Mouse (Mus musculus) common myeloid progenitor, adult 5-6 weeks (primary cell): ENCODE measurements around the gene Shisa7. TPM values are rescaled to one million over a fixed set of nuclear protein-coding genes. Genes with fewer than 3 reads are reported as not detected.
"Not testable (repeated sequence)": the region's sequence is repeated elsewhere in the genome, so short reads cannot be mapped to it uniquely, and the experiment has no call there.

ENCODE experiments used
- ATAC-seq: replicated peaks from 2 replicates; pipeline ENCODE4 v1.8.0; 2016; ENCODE audit warnings: low read depth, mild to moderate bottlenecking, moderate TSS enrichment, inconsistent platforms; ENCODE audit not compliant: poor library complexity, severe bottlenecking
- total RNA-seq: library from RNA; stranded (forward); fragments of 200-1000, 187-1606 nt; gene quantifications from 2 replicates; pipeline ENCODE4 v1.2.3, GENCODE M21; 2017

The Shisa7 gene
- 0.05 TPM in 2 replicates for total RNA-seq

DNA sequence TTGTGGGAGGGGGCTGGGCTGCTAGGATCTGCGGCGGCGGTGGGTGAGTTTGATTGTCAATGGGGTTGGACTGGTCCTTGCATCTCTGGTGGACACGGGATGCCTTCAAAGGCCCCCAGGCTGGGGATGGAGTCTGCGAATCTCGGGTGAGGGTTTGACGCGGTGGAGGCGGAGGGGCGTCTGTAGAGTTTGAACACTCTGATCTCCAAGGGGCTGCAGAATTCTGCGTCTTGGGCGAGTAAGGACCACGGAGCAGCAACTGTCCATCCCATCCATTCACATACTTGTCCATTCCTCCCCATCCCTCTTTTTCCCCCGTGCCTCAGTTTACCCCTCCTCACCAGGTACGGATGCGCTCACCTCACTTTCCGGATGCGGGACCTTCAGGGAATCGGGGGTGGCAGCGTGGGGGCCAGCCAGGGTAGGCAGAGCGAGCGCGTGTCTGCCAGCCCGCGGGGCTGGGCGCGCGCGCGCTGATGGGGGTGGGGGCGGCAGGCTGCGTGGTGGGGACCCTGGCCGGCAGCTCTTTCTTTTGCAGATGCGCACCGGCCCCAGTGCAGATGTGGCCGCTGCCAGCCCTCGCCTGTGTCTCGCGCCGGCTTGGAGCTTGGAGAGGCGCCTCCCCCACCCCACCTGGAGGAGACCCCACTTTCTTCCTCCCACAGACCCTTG, at the start of gene Shisa7:
Gene Shisa7, minus strand, starts transcription at position 452 of the 672 bp plus-strand sequence.
- ATAC-seq: no peak

DNA sequence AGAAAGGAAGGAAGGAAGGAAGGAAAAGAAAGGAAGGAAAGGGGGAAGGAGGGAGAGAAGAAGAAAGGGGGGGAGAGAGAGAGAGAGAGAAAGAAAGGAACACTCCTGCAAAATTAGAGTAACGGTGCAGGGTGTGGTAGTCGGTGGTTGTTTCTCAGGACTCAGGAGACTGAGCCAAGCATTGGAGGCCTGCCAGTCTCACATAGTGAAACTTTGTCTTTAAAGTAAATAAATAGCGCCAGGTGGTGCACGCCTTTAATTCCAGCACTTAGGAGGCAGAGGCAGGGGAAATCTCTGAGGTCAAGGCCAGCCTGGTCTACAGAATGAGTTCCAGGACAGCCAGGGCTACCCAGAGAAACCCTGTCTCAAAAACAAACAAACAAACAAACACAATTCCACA, 42.2 kb upstream of the Shisa7 start:
- no peak for ATAC-seq

DNA sequence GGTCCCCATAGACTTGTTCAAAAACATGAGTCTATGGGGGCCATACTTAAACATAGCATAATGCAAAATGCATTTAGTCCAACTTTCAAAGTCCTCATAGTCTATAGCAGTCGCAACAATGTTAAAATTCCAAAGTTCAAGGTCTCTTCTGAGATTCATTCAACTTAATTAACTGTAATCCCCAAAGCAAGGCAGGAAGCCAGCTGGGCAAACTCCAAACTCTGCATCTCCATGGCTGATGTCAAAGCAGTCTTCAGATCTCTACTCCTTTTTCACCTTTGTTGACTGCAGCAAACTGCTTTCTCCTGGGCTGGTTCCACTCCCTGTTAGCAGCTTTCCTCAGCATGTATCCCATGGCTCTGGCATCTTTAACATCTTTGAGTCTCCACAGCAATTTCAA, 34.5 kb upstream of the Shisa7 start:
- not testable (repeated sequence) for ATAC-seq

DNA sequence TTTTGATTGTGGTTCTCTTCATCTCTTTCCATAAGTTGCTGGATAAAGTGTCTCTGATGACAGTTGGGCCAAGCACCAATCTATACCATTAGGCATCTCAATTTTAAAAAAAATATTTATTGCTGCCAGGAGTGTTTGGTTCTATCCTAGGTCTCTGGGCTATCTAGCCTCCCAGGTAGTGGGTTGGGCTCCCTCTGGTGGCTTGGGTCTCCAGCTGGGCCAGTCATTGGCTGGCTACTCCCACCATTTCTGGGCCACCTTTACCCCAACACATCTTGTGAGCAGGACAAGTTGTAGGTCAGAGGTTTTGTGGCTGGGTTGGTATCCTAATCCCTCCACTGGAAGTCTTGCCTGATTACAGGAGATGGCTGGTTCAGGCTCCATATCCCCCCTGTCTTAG, 33.7 kb upstream of the Shisa7 start:
- no peak for ATAC-seq

DNA sequence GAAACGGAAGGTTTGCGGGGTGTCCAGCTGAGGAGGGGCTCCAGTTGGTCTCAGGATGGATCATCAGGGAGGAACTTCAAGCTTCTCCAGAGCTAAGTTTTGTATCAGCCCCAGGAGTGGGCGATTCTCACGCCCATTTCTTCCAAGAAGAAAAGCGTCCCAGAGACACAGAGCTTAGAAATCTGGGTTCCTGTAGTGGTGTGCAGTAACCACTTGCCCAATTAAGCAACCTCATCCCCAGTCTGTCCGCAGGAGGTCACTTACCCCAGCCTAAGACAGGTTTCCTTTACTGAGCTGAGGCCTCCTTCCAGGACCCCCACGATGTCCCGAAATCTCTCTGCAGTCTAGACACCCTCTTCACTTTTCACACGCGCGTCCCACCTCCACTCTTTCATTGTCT, 32.7 kb upstream of the Shisa7 start:
- ATAC-seq: peak; percentile 30

DNA sequence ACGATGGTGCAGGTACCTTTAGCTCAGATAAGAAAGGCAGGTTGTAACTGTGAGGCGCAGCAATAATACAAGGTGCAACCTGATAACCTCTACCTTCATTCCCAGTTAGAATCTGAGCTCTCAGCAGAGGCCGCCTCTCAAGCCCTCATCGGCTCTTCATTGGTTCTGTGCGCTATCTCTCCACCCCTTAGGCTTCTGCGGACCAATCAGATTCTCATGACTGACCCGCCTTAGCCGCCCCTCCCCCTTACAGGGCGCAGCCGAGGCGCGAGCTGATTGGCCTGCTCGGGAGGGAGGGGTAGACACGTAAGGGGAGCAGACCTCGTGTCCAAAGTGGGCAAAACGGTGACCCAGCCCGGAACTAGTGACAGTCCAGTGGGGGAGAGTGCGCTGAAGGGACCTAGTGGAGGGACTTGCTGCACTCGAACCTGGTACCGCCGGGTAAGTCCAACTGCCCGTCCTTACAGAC, 32.3 kb upstream of the Shisa7 start, which contains the start of gene Isoc2a:
Gene Isoc2a, plus strand, starts transcription at position 401 of the 469 bp plus-strand sequence.
- peak; percentile 99 for ATAC-seq

DNA sequence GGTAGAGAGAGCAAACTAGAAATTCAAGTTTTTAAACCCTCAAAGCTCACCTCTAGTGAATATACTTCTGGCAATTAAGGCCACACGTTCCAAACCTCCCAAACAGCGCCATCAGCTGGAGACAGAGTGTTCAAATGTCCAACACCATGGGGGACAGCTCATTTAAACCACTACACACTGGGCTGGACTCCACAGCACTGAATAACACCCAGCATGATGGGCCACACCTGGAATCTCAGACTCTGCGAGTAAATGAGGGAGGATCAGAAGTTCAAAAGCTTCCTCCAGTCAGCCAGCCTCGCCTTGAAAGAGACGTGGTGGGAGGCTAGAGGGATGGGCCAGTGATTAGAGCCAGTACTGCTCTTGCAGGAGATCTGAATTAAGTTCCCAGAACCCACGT, 25.6 kb upstream of the Shisa7 start, which contains the start of gene Isoc2b:
Gene Isoc2b, minus strand, starts transcription at position 126 of the 400 bp plus-strand sequence.
- no peak for ATAC-seq

DNA sequence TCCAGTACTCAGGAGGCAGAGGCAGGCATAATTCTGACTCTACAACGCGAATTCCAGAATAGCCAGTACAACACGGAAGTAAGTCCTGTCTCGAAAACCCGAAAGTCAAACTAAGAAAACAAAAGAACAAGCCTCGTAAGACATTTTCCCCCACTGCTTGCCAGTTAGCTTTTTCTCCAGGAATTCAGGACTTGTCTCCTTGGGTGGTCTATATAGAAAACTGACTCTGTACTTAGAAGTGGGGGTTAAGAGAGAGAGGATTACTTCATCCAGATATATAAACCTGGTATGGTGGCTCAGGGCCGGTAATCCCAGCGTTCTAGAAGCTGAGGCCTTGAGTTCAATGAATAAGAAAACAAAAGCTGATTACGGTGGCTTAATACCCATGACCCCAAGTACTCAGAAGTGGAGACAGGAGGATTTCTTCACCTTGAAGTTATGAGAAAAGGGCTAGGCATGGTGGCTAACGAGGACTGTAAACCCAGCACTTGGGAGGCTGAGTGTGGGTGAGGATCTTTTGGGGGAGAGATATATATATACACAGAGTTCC, 22.2 kb upstream of the Shisa7 start:
- ATAC-seq: no peak; the same call in 1 of the 2 replicates

DNA sequence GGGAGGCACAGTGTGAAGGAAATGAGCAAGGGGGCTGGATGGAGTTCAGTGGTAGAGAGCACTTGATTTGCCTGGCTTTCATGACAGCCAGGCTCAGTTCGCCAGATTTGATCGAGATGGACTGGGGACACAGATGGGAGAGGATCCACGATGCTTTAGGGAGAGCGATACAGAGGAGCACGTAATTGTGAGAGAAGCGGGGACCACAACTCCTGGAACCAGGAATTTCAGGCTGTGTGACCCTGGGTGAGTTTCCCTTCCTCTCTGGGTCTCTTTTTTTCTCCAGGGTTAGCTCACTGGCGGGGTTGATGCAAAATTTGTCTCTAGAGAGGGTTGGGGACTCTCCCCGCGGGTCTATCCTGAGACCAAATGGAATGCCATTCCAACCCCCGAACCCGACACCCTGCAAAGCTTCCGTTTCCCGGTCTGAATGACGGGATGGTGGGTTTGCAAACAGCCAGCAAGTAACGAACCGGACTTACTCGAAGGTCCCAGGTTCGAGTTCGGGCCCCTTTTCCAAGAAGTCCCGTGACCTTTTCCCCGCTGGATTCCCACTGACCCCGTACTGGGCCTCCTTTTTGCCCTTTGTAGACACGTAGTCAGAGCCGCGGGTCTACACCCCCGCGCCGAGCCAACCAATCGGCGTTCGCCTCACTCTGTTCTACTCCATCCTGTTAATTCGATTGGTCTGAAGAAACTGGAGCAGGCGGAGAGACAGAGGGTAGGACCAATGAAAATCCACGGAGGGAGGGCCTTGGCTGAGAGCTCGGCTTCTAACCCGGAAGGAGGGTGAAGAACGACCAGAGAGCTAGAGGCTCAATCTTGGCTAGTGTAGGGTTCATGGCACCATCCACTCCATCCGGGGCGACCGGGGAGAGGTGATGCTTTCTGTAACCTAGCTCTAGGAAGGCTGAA, 21.3 kb upstream of the Shisa7 start:
- peak; percentile 99 for ATAC-seq

DNA sequence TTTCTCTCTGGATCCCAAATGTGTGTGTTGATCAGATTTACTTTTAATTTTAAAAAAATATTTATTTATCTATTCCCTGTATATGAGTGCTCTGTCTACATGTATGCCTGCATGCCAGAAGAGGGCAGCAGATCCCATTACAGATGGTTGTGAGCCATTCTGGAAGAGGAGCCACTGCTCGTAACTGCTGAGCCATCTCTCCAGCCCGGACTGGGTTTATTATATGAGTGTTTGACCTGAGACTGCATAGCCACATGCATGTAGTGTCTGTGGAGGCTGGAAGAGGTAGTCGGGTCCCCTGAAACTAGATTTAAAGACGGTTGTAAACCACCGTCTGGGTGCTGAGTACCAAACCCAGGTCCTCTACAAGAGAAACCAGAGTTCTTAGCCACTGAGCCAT, 20.6 kb upstream of the Shisa7 start:
- ATAC-seq: no peak

DNA sequence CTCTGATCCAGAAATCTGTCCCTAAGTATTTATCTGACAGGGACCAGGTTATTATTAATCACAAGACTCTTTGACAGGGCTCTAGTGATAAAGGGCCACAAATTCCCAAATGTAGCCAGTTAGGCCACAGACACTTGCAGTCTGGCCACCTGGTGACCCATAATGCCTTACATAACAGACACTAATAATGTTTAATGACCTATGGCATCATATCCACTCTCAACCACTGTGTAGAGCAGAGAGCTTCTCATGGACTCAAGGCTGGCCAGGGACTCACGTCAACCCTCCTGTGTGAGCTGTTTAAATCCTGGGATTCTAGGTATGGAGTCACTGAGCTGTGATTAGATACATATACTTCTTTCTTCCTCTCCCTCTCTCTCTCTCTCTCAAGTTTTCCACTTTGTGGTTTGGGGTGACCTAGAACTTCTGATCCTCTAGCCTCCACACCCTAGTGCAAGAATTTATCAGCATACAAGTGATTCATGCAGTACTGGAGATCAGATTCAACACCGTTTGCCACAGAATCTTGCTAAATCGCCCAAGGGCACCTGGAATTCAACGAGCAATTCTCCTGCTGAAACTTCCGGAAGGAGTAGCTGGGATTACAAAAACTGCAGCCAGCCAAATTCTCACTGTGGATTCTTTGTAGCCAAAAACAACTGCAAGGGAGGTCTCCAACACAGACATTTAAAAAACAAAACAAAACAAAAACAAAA, 19.8 kb upstream of the Shisa7 start:
- ATAC-seq: no peak

DNA sequence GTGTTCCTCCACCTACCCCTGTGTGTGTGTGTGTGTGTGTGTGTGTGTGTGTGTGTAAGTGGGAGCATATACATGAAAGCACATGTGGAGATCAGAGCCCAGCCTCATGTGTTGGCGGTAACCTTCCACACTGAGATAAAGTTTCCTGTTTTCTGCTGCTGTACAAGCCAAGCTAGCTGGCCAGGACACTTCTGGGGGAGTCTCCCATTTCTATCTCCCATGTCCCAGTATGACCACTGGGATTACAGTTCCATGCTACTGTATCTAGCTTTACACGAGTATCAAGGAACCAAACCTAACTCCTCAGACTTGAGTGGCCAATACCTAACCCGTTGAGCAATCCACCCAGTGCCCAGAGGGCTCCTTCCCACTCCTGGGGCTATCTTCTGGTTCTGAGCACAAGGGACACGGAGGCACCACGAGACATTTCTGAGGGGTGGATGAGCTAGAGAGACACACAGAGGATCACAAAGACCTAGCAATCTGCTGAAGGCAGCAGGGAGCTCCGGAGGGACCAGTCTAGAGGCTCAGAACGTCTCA, 19.1 kb upstream of the Shisa7 start:
- ATAC-seq: no peak

DNA sequence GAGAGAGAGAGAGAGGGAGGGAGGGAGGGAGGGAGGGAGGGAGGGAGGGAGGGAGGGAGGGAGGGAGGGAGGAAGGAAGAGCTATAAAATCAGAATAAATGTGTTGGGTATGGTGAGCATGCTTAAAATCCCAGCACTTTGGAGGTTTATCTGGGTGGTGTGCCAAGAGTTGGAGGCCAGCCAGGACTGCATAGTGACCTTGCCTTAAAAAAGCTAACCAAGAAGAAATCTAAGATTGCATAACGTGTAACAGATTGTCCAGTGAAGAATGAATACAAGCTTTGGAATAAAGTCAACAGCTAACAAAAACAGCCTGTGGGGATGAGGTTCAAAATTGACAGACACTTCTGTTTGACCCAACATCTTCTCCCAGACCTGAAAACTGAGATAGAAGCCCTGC, 18.5 kb upstream of the Shisa7 start:
- no peak for ATAC-seq

DNA sequence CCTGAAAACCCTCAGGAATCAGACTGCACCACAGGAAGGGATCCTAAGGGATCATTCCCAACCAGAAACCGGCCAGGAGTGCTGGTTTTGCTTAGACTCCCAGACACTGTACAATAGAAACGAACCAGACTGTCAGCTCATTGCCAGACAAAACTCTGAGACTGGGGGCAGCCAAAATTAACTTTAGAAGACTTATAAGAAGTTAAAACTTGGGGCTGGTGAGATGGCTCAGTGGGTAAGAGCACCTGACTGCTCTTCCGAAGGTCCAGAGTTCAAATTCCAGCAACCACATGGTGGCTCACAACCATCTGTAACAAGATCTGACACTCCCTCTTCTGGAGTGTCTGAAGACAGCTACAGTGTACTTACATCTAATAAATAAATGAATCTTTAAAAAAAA, 16.4 kb upstream of the Shisa7 start:
- not testable (repeated sequence) for ATAC-seq

DNA sequence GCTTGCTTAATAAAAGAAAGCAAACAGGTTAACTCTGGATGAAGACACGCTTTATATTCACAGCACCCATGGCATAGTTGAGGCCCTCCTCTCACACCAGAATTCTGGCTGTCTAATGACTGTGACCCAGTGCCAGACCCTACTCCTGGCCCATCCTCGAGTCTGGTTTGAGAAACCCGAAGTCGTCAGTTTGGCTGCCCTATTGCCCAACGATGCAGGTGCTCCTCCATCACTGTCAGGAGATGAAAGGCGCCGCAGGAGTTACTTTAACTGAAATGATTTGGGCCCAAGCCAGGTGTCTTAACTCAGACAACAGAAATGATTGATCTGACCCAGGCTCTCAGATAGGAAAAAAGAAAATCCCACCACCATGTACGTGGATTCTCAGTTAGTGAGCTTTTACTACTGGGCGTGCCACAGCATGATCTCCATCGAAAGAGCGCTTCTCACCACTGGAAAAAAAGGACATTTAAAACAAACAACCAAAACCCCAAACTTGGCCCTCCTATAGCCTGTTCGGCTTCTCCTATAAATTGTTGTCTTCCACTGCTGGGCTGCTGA, 15.0 kb upstream of the Shisa7 start:
- ATAC-seq: no peak

DNA sequence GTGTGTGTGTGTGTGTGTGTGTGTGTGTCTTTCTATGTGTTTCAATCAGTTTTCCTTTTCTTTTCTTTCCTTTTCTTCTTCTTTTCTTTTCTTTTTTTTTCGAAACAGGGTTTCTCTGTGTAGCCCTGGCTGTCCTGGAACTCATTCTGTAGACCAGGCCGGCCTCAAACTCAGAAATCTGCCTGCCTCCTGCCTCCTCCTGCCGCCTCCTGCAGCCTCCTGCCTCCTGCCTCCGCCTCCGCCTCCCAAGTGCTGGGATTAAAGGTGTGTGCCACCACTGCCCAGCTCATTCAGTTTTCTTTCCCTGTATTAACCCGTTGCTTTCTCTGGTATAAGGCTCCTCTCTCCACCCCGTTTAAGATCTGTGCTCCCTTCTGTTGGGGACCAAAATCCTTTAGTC, 12.8 kb upstream of the Shisa7 start:
- ATAC-seq: no peak

DNA sequence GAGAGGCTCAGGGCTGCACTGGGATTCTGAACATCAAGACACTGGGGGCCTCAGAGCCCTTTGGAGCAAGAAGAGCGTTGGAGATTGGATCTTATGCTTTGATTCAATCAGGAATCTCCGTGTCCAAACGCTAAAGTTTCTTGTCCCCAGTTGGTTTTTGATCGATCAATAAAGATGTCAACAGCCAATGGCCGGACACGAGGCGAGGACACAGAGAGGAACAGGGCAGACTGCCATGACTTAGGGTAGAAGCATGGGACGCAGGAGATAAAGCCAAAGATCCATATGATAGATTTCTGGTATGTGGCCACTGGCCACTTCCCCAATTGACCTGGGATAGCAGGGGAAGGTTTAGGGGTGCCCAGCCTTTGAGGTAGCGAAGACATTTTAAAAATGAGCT, 12.0 kb upstream of the Shisa7 start:
- ATAC-seq: no peak

DNA sequence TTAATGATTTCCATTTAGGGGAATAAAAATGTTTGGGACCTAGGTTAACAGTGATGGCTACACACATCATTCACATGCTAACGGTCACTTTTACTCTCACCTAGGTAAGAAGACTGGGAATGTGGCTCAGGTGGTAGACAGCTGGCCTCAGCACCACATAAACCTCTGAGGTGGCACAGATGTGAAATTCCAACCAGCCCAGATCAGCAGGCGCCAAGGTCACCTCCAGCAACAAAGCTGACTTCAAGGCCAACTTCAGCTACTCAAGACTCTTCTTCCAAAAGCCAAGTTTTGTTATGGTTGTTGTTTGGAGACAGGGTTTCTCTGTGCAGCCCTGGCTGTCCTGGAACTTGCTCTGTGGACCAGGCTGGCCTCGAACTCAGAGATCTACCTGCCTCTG, 9.1 kb upstream of the Shisa7 start:
- no peak for ATAC-seq

DNA sequence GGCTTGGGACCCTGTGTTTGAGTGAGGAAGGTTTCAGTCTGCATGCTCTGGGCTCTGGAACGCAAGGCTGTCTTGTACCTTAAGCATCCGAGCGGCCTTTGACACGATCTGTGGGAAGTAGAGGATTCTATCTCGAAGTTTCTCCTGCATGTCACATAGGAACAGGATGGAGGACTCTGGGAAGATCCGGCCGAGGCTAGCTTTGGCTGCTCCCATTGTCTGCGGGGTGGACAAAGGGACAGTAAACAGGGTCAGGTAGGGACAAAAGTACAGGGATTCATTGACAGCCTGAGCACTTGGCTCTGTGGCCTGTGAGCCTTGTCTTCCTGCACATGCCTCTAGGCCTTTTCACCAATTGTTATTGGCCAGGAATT, 6.8 kb upstream of the Shisa7 start:
- ATAC-seq: no peak
